Mouse (Mus musculus): ENCODE data around the gene Pdzd3. TPM values are rescaled to one million over a fixed set of nuclear protein-coding genes. Genes with fewer than 3 reads are reported as not detected.
A peak's percentile ranks its signal among the peaks of the same experiment; 100 is the strongest.

The Pdzd3 gene
- polyA plus RNA-seq, 1 experiment = 23.6 TPM

GRCm38 (mm10) chr9:44239447-44239846, 11.8 kb downstream of the Pdzd3 start:
- TF ChIP-seq POLR2A (IDR thresholded peaks at IDR 0.05; ENCODE audit: low read depth, low read length) (no peak), CTCF (IDR thresholded peaks at IDR 0.05; ENCODE audit: extremely low read depth, insufficient read length, insufficient replicate concordance, low read depth, low read length) (peak; percentile 94; the same call in 1 of the 2 replicates)
- Histone ChIP-seq H3K4me1 (ENCODE audit: control insufficient read depth, insufficient read depth, insufficient read length, low read length) (peaks cover 3% of the 10 kb centered on the region; the same call in 1 of the 2 replicates), H3K27ac (ENCODE audit: insufficient read depth, low read depth, low read length) (no peak overlapping the region), H3K27me3 (ENCODE audit: control insufficient read depth, insufficient read depth, low read length) (no peaks in the 10 kb centered on the region), H3K36me3 (ENCODE audit: control insufficient read depth, insufficient read depth, low read length) (no peaks in the 10 kb centered on the region), H3K4me3 (ENCODE audit: low read depth, low read length) (no peak overlapping the region)
- WGBS = 7% methylated on average over 5 of the region's 5 CpGs

- no peak overlapping the region for H3K4me3 ChIP-seq (ENCODE audit: low read depth, low read length)
- WGBS = 82% methylated on average over 17 of the region's 17 CpGs
- H3K27ac ChIP-seq (ENCODE audit: insufficient read depth, low read depth, low read length) = no peak overlapping the region
- no peak for TF ChIP-seq CTCF (IDR thresholded peaks at IDR 0.05; ENCODE audit: extremely low read depth, insufficient read length, insufficient replicate concordance, low read depth, low read length)
- TF ChIP-seq POLR2A (IDR thresholded peaks at IDR 0.05; ENCODE audit: low read depth, low read length) = no peak
- H3K4me1 ChIP-seq (ENCODE audit: control insufficient read depth, insufficient read depth, insufficient read length, low read length) = peaks cover 4% of the 10 kb centered on the region; the same call in 1 of the 2 replicates
- no peaks in the 10 kb centered on the region for H3K27me3 ChIP-seq (ENCODE audit: control insufficient read depth, insufficient read depth, low read length)
- no peaks in the 10 kb centered on the region for H3K36me3 ChIP-seq (ENCODE audit: control insufficient read depth, insufficient read depth, low read length)
Observed at GRCm38 (mm10) chr9:44238501-44239190, 12.6 kb downstream of the Pdzd3 start.

DNA sequence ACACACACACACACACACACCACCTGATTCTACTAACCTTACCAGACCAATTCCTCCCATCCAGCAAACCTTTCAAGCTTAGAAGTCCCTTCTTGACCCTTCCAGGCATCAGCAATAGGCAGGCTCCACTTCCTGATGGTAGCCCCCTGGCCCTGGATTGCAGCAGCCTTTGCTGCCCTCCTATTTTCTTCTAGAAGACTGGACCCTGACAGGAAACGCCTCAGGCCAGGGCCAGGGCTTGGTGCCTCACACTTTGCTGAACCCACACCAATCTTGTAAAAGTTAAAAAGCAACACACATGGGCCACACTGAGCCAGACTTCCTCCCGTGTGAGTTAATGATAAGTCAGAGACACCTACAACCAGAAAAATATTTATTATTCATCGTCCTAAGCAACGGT, 14.1 kb downstream of the Pdzd3 start:
- WGBS = 58% methylated on average over 4 of the region's 4 CpGs
- no peak overlapping the region for H3K27ac ChIP-seq (ENCODE audit: insufficient read depth, low read depth, low read length)

GRCm38 (mm10) chr9:44236601-44237000, 14.7 kb downstream of the Pdzd3 start:
- Histone ChIP-seq H3K27me3 (ENCODE audit: control insufficient read depth, insufficient read depth, low read length) (no peaks in the 10 kb centered on the region), H3K36me3 (ENCODE audit: control insufficient read depth, insufficient read depth, low read length) (no peaks in the 10 kb centered on the region), H3K4me1 (ENCODE audit: control insufficient read depth, insufficient read depth, insufficient read length, low read length) (peaks cover 9% of the 10 kb centered on the region; the same call in 1 of the 2 replicates), H3K4me3 (ENCODE audit: low read depth, low read length) (no peak overlapping the region), H3K27ac (ENCODE audit: insufficient read depth, low read depth, low read length) (no peak overlapping the region)
- TF ChIP-seq CTCF (IDR thresholded peaks at IDR 0.05; ENCODE audit: extremely low read depth, insufficient read length, insufficient replicate concordance, low read depth, low read length) (no peak), POLR2A (IDR thresholded peaks at IDR 0.05; ENCODE audit: low read depth, low read length) (no peak)
- WGBS = 79% methylated on average over 4 of the region's 4 CpGs

More for the DNA sequence above, 14.1 kb downstream of the Pdzd3 start:
- no peak for TF ChIP-seq POLR2A (IDR thresholded peaks at IDR 0.05; ENCODE audit: low read depth, low read length)
- no peak for TF ChIP-seq CTCF (IDR thresholded peaks at IDR 0.05; ENCODE audit: extremely low read depth, insufficient read length, insufficient replicate concordance, low read depth, low read length)
- no peaks in the 10 kb centered on the region for H3K27me3 ChIP-seq (ENCODE audit: control insufficient read depth, insufficient read depth, low read length)
- no peaks in the 10 kb centered on the region for H3K36me3 ChIP-seq (ENCODE audit: control insufficient read depth, insufficient read depth, low read length)
- H3K4me3 ChIP-seq (ENCODE audit: low read depth, low read length) = no peak overlapping the region
- peaks cover 4% of the 10 kb centered on the region; the same call in 1 of the 2 replicates for H3K4me1 ChIP-seq (ENCODE audit: control insufficient read depth, insufficient read depth, insufficient read length, low read length)

DNA sequence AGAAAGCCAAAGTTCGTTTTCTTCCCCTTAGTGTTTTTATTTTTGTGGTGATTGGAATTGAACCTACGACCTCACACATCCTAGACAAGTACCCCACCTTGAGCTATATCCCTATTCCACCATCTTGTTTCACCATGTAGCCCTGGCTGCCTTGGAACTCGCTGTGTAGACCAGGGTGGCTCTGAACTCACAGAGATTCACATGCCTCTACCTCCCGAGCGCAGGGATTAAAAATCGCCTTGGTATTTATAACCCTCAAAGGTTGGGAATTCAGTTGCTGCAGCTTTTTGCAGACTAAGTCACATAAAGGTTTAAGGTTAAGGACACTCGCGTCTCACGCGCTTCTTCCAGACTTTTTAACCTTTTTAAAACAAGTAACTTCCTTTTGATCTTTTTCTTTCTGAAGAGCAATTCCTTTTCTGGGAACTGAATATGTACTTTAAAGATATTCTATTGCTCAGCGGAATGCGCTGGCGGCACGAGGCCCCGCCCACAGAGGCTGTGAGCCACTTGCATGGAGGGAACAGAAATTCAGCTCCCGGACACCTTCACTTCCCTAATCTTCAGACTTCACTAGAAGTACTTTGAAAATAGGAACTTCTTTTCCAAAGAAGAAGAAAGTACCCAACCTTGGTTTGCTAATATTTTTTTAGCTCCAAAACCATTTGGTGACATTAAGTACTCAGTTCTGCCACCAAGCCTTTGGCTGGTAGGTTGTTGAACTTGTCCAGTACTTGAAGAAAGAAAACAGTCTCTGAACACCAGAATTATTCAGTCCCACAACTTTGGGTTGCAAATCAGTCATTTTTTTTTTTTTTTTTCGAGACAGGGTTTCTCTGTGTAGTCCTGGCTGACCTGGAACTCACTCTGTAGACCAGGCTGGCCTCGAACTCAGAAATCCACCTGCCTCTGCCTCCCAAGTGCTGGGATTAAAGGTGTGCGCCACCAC, 16.5 kb downstream of the Pdzd3 start:
- Histone ChIP-seq H3K27ac (ENCODE audit: insufficient read depth, low read depth, low read length) (peak overlapping the region; percentile 74), H3K4me3 (ENCODE audit: low read depth, low read length) (peak overlapping the region; percentile 93), H3K27me3 (ENCODE audit: control insufficient read depth, insufficient read depth, low read length) (no peaks in the 10 kb centered on the region), H3K36me3 (ENCODE audit: control insufficient read depth, insufficient read depth, low read length) (no peaks in the 10 kb centered on the region), H3K4me1 (ENCODE audit: control insufficient read depth, insufficient read depth, insufficient read length, low read length) (peaks cover 15% of the 10 kb centered on the region; the same call in 1 of the 2 replicates)
- no peak for TF ChIP-seq CTCF (IDR thresholded peaks at IDR 0.05; ENCODE audit: extremely low read depth, insufficient read length, insufficient replicate concordance, low read depth, low read length)
- no peak for TF ChIP-seq POLR2A (IDR thresholded peaks at IDR 0.05; ENCODE audit: low read depth, low read length)
- 14% methylated on average over 19 of the region's 19 CpGs for WGBS

DNA sequence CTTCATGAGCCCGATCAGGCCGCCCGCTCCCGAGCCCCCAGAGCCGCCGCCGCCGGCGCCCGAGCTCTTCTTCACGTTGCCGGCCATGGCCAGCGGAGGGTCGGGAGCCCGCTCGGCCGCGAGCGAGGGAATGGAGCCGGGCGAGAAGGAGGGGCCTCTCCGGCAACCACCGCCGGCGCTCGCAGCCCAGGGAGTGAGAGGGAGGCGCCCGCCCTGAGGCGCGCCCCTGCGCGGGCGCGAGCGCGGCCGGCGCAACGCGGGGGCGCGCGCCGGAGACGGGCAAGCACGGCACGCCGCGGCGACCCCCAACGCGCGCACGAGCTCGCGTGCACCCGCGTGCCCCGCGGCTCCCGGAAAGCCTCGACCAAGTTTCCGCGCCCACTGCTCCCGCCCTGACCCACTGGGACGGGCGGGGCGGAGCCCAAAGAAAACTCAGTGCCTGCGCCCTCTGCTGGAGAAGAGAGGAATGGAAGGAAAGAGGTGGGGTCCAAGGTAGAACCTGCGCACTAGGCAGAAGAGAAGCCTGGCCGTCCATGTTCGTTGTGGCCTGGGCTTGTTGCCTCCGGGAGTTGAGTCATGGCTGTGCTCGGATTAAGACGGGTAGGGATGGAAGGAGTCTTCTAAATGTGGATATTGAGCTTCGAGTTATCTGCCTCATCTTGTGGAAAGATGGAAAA, 17.3 kb downstream of the Pdzd3 start, which contains the start of gene Cbl:
Gene Cbl (minus strand): TSS at position 248 of the 677 bp plus-strand sequence.
- Histone ChIP-seq H3K4me3 (ENCODE audit: low read depth, low read length) (peak within 1 kb of the TSS; percentile 93), H3K36me3 (ENCODE audit: control insufficient read depth, insufficient read depth, low read length) (no peaks in the 10 kb centered on the region), H3K4me1 (ENCODE audit: control insufficient read depth, insufficient read depth, insufficient read length, low read length) (peaks cover 17% of the 10 kb centered on the region; the same call in 1 of the 2 replicates), H3K27ac (ENCODE audit: insufficient read depth, low read depth, low read length) (peak within 1 kb of the TSS; percentile 83), H3K27me3 (ENCODE audit: control insufficient read depth, insufficient read depth, low read length) (no peaks in the 10 kb centered on the region)
- TF ChIP-seq CTCF (IDR thresholded peaks at IDR 0.05; ENCODE audit: extremely low read depth, insufficient read length, insufficient replicate concordance, low read depth, low read length) (peak; percentile 94), POLR2A (IDR thresholded peaks at IDR 0.05; ENCODE audit: low read depth, low read length) (peak; percentile 70)
- under 1% methylated on average over 72 of the region's 76 CpGs for WGBS

Measured in small intestine, adult 2 months (tissue).